Mouse (Mus musculus) forelimb bud, embryonic 11.5 days (tissue): Measurements from ENCODE around the gene Gigyf1.

Experiments used
- DNase-seq: peaks from one replicate; pipeline ENCODE4 v3.0.0-alpha.2; 2012; ENCODE audit warnings: low read depth, low spot score

Gigyf1 gene

DNA sequence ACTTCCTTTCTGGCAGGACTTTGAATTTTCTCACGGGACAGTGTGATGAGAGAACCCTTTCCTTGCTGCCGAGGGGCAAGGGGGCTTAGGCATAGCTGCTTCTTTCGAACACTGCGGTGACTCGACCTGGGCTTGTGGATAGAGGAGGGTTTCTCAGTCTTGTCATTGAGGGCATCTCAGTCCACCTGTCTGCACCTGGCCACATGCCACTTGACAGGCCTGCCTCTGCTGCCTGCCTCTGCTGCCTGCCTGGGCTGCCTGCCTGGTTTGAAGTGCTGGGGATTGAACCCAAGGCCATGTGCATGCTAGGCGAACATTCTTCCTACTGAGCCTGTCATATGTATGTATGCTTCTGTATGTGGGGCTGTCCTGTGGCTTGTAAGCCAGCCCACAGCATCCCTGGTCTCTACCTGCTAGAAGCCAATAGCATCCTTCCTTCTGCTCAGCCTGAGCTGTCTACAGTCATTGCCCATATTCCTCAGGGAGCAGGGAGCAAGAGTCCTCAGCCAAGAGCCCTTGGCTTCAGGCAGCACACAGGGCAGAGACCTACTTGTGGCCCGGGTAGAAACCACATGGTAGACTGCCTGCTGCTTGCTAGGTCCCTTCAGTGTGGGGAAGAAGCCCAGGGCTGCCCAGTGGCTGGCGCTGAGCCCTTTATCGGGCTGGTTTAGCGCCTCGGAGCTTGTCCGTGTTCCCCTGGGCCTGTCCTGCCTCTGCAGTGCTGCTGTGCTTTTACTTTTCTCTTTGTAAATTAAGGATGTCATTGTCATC, 4.2 kb upstream of the Gigyf1 start:
- DNase-seq, result no peak

DNA sequence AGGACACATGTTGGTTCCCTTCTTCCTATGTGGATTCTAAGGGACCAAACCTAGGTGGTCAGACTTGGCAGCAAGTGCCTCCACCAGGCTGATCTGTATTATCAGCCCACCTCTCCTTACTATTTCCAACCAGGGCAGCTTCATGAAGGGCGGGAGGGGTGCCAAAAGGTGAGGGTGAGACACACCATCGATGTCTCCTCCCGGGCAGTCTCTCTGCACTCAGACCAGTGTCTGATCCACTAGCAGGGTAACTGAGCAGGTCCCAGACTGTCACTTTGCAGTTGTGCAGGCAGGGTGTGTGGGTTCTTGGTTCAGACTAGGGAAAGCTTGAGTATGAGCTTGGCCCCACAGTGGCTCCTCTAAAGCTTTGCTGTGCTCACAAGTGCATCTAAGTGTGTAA, 3.5 kb upstream of the Gigyf1 start:
- no peak for DNase-seq

DNA sequence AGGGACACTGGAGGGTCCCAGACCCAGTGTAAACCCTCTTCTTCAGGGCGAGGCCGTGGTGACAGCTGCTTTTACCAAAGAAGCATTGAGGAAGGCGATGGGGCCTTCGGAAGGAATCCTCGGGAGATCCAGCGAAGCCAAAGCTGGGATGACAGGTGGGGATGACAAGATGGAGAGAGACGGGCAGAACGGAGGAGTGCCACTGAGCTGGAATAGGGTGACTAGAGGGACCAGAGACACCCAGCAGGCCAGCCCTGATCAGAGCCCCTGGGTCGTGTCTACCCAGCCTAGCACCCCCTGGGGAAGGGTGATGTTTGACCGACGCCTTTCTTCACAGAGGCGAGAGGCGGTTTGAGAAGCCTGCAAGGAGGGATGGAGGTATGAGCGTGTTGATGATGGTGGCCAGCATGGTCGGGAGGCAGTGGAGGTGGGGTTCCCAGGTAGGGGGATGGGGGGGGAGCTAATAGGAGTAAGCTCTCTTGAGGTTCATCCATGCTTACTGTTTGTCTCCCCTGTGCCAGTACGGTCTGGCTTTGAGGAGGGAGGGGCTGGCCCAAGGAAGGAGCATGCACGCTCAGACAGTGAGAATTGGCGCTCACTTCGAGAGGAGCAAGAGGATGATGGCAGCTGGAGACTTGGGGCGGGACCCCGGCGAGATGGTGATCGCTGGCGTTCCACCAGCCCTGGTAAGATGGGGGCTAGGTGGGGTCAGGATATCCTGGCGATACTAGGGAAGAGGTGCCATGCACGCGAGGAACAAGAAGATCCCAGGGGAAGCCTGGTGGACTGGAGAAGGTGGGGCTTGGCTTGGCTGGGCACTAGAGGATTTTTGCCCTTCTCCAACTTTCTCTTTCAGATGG, 1.6 kb downstream of the Gigyf1 start:
- DNase-seq, result no peak

DNA sequence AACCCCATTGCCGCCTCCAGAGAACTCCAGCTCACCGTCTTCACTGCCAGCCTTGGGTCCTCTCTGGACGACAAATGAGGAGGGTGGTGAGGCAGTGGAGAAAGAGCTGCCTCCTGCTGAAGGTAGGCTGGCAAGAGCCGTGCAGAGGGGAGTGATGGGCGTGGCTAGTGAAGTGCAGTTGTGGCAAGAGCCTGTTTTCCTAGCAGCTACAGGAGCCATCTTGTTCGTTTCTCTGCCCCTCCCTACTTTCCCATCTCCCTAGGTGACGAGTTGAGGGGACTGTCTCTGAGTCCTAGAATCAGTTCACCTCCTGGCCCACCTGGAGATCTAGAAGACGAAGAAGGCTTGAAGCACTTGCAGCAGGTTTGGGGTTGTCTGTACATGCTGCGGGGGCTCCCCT, 3.5 kb downstream of the Gigyf1 start:
- no peak for DNase-seq

DNA sequence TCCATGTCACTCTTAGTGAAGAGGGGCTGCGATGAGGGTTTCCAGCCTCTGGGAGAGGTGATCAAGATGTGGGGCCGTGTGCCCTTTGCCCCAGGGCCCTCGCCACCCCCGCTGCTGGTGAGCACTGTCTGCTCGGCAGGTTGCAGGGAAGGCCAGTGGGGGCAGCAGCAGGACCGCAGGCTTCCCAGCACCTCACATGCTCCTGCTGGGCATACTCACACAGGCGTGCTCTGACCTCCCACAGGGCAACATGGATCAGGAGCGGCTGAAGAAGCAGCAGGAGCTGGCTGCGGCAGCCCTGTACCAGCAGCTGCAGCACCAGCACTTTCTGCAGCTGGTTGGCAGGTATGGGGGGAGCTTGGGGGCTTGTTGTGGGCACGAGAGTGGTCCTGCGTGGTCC, 4.4 kb downstream of the Gigyf1 start:
- no peak for DNase-seq

DNA sequence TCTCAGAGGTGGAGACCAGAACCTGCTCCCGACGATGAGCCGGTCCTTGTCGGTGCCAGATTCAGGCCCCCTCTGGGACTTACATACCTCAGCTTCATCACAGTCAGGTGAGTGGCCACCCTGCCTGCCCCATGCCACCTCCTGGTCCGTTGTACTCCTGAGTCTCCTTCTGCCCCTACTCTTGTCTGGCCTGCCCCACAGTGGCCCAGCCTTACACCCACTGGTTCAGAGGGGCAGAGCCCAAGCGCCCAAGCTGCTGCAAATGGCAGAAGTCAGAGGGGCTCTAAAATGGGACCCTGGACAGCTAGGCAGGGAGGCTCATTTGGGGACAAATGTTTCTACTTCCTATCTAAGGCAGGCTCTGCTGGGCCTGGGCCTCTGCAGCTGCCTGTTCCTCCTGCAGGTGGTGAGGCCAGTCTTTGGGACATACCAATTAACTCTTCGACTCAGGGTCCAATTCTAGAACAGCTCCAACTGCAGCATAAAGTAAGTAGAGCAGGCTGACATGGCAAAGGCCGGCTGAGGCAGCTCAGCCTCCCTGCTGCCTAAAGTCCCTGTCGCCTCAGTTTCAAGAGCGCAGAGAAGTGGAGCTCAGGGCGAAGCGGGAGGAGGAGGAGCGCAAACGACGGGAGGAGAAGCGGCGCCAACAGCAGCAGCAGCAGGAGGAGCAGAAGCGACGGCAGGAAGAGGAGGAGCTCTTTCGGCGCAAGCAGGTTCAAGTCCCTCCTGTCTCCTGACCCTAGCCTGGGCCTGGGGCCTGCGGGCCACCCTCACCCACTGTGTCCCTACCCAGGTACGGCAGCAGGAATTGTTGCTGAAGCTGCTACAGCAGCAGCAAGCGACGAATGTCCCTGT, 5.3 kb downstream of the Gigyf1 start:
- DNase-seq, result no peak

DNA sequence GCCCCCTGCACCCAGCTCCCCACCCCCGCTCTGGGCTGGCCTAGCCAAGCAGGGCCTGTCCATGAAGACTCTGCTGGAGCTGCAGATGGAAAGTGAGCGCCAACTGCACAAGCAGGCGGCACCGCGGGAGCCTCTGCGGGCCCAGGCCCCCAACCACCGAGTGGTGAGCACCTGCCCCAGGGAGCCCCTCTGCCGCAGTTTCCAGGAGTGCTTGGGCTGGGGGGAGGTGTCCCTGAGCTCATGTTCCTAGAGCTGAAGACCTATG, 5.8 kb downstream of the Gigyf1 start:
- no peak for DNase-seq

DNA sequence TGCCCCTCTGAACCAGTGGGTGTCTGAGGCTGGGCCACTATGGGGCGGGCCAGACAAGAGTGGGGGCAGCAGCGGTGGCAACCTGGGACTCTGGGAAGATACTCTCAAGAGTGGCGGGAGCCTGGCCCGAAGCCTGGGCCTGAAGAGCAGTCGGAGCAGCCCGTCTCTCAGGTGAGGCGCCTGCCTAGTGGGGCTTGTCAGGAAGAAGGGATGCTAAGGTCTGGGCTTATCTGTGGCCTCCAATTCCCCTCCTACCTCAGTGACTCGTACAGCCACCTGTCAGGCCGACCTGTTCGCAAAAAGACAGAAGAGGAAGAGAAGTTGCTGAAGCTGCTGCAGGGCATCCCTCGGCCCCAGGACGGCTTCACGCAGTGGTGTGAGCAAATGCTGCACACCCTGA, 6.3 kb downstream of the Gigyf1 start:
- DNase-seq, result no peak

DNA sequence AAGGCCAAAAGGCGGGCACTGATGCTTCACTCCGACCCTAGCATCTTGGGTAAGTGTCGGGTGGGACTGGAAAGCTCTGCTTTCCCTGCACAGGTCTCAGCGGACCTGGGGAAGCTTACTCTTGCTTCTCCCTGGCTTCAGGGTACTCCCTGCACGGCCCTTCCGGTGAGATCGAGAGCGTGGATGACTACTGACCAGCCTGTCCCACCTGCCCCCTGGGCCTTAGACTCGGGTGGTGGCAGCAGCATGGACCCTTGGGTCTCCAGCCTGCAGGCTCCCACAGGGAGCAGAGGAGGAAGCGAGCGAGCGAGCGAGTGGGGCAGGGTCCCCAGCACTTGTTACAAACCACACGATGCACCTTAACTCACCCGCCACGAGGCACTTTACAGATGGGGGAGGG, 7.2 kb downstream of the Gigyf1 start:
- DNase-seq, result no peak

DNA sequence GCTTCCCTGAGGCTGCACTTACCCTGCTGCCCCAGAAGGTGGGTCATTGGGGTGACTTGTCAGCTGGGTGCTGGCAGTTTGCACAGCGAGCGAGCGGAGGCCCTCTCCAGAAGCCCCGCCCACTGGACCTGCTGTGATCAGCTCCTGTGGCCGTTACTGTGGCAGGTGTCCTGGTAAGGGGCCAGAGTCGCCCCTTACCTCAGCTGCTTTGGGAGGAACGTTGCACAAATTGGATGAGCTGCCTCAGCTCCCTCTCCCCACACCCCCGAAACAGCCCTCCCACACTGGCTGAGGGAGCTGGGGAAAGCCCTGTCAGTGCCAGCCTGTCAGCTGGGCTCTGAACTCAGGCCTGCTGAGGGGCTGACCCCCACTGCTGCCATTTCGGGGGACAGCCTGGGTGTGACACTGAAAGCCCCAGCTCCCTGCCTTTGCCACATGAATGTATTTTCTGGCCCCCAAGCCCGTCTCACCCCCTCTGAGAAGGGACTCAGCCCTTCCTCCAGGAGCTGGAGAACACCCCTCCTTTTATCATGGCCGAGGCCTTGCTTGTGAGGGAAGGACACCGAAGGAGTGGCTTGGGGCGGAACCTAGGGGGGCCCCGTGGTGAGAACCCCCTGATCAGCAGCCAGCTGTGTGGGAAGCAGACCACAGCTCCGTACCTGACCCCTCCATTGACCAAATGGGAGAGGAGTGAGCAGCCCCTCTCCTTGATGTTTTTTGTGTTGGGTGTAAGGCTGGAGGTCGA, 8.0 kb downstream of the Gigyf1 start:
- no peak for DNase-seq

DNA sequence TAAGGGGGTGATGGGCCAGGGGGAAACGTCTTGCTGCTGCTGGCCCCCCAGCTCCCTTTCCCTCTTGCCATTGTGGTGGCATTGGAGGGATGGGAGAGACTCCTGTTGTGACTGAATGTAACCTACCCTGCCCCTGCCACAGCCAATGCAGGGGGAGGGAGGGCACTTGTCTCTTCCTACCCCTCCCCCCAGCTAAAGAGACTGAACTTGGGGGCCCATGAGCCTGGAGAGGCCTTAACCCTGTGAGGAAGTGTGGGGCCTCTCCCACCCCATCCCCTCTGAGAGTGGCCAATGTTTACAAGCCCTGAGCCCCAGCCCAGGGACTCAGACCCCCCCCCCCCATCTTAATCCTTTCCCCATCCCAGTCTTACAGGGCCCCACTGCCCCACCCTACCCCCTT, 9.1 kb downstream of the Gigyf1 start:
- DNase-seq, result no peak

DNA sequence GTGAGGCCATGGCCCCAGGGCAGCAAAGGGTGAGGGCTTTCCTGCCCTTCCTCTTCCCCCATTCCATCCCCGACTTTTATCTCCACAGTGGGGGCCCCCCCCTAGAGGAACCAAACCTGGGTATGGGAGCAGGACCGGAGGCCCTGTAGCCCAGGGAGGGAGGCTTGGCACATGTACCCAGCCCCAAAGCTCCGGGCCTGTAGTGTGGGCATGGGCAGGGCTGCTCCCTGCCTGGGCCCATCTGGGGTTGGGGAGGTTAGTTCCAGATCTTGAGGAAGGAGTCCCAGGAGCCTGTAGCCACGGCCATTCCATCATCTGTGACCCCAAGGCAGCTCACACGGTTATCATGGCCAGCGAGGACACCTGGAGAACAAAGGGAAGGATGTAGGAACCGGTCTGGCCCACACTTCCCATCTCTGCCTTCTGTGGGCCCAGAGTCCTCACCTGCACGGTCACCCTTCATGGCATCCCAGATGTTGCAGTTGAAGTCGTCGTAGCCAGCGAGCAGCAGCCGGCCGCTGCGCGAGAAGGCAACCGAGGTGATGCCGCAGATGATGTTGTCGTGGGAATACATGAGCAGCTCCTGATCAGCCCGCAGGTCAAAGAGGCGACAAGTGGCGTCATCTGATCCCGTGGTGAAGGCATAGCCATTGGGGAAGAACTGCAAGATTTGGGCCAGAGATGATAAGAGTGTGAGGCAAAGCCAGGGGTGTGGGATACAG, 10.1 kb downstream of the Gigyf1 start:
- DNase-seq, result no peak

DNA sequence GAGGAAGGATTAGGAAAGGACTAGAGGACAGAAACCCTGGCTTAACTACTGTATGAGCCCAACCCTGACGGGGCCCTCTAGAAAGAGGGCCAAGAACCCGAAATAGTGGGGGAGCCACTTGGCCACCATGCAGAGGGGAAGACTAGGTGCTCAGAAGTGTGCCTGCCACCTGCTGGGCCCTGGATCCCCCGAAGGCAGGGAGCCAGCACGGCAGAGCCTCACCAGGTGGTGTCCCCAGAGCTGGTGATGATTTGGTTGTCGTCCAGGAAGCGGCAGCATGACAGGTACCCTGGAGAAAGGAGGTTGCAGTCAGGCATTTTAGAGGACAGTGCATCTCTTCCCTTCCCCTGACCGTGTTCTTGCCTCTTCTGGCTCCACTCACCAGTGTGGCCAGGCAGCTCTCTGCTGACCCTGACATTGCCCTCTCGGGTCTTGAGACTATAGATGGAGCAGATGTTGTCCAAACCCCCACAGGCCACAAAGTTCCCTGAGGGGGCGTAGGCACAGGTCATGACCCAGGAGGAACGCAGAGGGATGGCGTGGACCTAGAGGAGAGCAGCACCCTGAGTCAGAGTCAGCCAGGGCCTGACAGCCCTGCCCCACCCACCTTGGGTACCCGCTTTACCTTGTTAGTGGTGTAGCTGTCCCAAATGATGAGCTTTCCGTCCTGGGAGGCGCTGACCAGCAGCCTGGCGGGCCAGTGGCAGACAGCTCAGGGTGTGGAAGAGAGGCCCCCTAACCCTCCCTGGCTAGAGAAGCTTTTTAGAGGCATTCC, 11.1 kb downstream of the Gigyf1 start:
- no peak for DNase-seq

DNA sequence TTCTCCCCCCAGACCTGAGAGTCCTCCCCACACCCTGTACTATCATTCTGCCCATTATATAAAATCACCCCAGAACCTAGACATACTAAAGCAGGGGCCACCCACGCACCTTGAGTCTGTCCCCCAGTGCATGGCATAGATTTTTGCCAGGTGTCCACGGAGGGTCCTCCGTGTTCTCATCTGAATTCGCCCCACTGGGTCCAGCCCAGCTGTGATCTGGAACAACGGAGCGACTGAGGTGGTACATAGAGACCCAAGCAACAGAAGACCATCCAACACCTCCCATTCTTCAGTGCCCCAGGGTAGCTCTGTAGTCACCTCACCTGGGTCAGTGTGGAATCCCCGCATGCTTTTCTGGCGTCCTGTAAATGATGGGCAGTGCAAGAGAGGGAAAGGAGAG, 11.7 kb downstream of the Gigyf1 start:
- DNase-seq, result no peak

DNA sequence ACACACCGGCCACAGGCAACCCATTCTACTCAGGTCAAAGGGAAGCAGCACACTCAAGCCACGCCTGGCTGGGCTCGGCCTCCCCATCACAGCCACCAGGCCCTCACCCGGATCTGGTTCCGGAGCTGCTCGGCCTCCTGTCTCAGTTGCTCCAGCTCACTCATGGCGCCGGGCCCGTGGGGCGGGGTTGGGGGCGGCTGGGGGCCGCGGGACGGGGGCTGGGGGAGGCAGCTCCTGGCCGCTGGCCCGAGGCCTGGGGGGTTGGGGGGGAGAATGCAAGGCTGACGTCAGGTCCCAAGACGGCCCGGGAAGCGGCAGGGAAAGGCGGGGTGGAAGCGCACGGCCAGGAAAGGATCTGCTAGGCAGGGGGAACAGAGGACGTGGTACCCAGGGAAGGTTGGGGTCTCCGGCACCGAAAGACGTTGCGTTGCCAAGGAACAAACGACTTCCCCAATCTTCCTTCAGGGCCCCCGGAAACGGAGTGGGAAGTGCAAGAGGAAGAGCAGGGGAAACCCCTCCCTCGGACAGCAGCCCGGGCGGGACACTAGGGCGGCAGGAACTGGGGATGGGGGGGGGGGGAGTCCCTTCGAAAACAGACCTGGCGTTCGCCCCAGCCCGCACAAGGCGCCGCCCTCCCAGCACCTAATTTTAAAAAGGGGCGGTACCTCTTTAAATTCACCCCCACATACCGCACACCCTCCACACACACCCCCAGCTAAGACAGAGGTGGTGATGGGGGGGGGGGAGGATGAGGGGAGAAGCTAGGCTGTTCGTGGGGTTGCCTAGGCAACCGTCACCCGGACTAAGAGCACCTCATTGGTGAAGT, 12.5 kb downstream of the Gigyf1 start:
- DNase-seq, result peak; percentile 77

DNA sequence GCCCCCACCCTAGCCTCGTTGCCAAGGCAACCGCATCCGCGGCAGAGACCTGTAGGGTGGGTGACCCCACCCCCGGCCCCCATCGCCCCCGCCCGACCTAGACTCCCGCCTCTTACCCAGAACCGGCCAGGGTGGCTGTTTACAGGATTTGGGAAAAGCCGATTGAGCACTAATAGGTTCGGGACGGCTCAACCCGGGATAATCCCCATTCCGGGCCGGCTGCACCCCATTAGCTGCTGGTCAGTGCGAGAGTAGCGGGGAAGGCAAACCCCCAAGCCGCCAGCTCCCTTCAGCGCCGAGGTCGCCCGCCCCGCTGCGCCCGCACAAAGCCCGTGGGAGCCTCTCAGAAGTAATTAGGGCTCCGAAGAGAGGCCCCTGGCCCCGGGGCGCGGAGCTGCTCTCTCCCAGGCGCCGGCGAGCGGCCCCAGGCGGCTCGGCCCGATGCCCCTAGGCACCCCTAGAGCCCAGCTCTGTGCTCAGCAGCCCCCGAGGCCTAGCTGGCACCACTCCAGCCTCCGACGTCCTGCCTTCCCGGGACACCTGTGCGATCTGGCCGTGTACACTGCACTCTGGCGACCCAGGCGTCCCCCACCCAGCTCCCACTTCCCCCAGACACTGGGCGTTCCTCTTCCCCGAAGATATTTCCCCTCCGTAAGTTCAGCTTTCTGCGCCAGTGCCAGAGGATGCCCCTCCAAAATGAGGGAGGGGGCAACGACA, 13.2 kb downstream of the Gigyf1 start:
- DNase-seq, result no peak

DNA sequence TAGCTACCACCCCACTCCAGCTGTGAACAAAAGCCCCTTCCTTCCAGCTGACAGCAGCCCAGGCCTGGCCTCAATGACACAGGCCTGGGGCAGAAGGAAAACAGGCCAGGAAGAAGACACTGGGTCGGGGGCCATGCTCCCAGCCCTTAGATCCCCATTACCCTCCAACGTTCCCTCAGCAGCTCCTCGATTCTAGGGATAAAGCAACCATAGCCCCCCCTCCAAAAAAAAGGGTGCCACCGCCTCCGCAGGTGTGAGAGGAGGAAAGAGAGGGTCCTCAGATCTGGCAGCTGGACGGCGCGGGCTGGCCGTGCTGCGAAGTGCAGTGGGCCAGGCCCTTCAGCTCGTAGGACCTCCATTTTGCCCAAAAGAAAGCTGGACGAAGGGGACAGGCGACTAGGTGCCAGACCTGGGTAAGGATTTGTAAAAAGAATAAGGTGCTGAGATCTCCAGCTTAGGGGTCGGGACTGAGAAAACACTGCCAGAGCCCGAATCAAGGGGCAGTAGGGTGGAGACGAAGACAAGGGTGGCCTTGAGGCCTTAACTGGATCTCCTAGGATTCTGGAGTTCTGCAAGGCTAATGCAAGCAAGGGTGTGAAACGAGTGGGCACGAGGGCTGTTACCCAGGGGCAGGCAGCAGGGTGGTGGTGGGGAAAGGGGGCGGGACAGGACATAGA, 13.9 kb downstream of the Gigyf1 start:
- DNase-seq, result no peak

DNA sequence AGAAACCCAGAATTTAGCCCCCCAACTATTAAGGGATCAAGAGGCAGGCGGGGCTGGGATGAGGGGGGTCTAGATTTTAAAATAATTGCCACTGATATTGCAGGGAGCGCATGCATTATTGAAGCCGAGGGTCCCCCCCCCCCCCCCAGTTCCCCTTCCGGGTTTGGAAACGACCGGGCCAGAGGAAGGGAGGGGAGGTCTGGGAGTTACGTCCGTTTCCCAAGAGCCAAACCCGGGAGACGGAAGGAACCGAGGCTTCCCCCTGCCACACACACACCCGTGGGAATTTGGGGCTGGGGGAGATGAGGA, 14.4 kb downstream of the Gigyf1 start:
- no peak for DNase-seq
